Mouse (Mus musculus) heart, embryonic 16.5 days (tissue): ENCODE measurements at regions not wholly inside any gene's neighbourhood (a gene's known extent, or its start where the extent isn't known, plus 50 kb on each side); places are given as distances from the start of the nearest gene placed in this dataset.

Source experiments
- ATAC-seq: fragments of 200-750 bp; cut with Nextera tagmentation; replicated peaks from 2 replicates; pipeline ENCODE4 v1.8.0; 2017; ENCODE audit warnings: moderate number of reproducible peaks; ENCODE audit not compliant: insufficient read depth, low FRiP score; ENCODE audit errors: extremely low read depth
- H3K27ac ChIP-seq: fragments of 300-500 bp; sonication (generic); 2 replicates; pipeline ENCODE4 v1.5.1; 2014; ENCODE audit warnings: mild to moderate bottlenecking, low read length, control low read depth, moderate library complexity
- H3K27me3 ChIP-seq: fragments of 300-500 bp; sonication (generic); 2 replicates; pipeline ENCODE4 v1.6.1; 2014; ENCODE audit warnings: low read length, mixed read lengths; ENCODE audit not compliant: control insufficient read depth, insufficient read depth
- H3K36me3 ChIP-seq: fragments of 300-500 bp; sonication (generic); 2 replicates; pipeline ENCODE4 v1.6.1; 2014; ENCODE audit not compliant: control insufficient read depth, insufficient read depth
- H3K4me1 ChIP-seq: fragments of 300-500 bp; sonication (generic); 2 replicates; pipeline ENCODE4 v1.6.1; 2014; ENCODE audit warnings: low read length, mixed read lengths; ENCODE audit not compliant: control insufficient read depth, insufficient read depth
- H3K4me2 ChIP-seq: fragments of 300-500 bp; sonication (generic); 2 replicates; pipeline ENCODE4 v1.6.1; 2014; ENCODE audit warnings: low read depth, mild to moderate bottlenecking, control low read depth, low read length
- H3K4me3 ChIP-seq: fragments of 300-500 bp; sonication (generic); 2 replicates; pipeline ENCODE4 v1.5.1; 2014; ENCODE audit warnings: mild to moderate bottlenecking, control low read depth, low read length
- H3K9ac ChIP-seq: fragments of 300-500 bp; sonication (generic); 2 replicates; pipeline ENCODE4 v1.6.1; 2014; ENCODE audit warnings: low read length, control low read depth
- H3K9me3 ChIP-seq: fragments of 300-500 bp; sonication (generic); replicated peaks from 2 replicates; pipeline ENCODE4 v1.6.1; 2016; ENCODE audit warnings: low read length; ENCODE audit not compliant: control insufficient read depth
- WGBS: fragments of 180-500 bp; shearing (Covaris S2); extraction: QIAGEN DNeasy Blood & Tissue Kit; methylation state at CpG from one replicate; pipeline ENCODE4 v1.1.7; 2014; 5-methylcytosine and 5-hydroxymethylcytosine counted together

GRCm38 (mm10) chr3:153084226-153085095 is 102.4 kb upstream of the St6galnac5 start:
- no peak for ATAC-seq

GRCm38 (mm10) chr3:153080371-153080770 is 98.3 kb upstream of the St6galnac5 start:
- H3K4me1 ChIP-seq: no peaks in the 10 kb centered on the region
- no peak overlapping the region for H3K4me2 ChIP-seq
- H3K9me3 ChIP-seq: no peaks in the 10 kb centered on the region
- no peak for ATAC-seq
- no peaks in the 10 kb centered on the region for H3K36me3 ChIP-seq
- no peak overlapping the region for H3K9ac ChIP-seq
- no peak overlapping the region for H3K27ac ChIP-seq
- 0 out of 2 replicates have a peak, but pooled peaks cover 2% of the 10 kb centered on the region for H3K27me3 ChIP-seq
- H3K4me3 ChIP-seq: no peak overlapping the region
- WGBS: 73% methylated on average over 3 of the region's 3 CpGs

More at GRCm38 (mm10) chr3:153084226-153085095, 102.4 kb upstream of the St6galnac5 start:
- Histone ChIP-seq H3K4me3 (no peak overlapping the region), H3K9ac (no peak overlapping the region), H3K27ac (no peak overlapping the region), H3K36me3 (no peaks in the 10 kb centered on the region), H3K4me2 (peak overlapping the region; percentile 10), H3K27me3 (0 out of 2 replicates have a peak, but pooled peaks cover 2% of the 10 kb centered on the region), H3K4me1 (no peaks in the 10 kb centered on the region), H3K9me3 (no peaks in the 10 kb centered on the region)
- WGBS: 63% methylated on average over 23 of the region's 23 CpGs

DNA sequence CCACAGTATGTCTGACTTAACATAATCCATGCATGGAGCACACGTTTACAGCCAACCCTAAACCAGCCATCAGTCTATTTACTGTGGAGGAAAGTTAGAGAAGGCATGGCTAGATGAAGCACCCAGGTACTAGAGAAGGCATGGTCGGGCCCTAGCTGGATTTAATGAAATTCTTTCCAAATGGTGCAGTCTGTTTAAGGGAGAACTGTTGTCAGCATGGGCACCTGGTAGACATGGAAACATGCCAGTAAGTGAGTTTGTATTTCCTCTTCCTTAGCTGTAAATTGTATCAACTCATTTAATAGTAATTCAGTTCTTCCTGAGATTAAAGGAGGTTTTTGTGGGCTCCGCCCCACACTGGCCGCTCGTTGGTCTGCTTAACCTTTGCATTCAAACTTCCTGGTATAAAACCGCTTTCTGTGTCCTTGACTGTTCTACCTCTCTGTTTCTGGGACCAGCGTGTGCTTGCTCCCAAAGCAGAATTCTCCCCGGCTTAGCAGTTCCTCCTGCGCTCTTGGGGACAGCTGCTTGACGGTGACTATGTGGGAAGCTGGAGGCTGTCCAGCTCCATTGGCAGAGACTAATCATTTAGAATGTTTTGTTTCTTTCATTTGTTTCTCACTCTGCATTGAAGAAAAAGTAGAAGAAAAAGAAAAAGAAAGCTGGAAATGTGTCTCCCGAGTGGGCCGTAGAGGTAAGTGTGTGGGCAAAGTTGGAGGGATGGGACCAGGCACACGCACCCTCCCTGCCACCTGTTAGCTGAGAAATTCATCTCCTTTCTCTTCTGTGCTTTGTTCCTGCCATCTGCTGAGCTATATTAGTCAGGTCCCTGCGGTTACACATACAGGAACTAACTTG is 96.0 kb upstream of the St6galnac5 start:
- H3K4me2 ChIP-seq: no peak overlapping the region
- 59% methylated on average over 14 of the region's 14 CpGs for WGBS

GRCm38 (mm10) chr3:153072200-153072919 is 90.3 kb upstream of the St6galnac5 start:
- ATAC-seq: no peak
- Histone ChIP-seq H3K9me3 (no peaks in the 10 kb centered on the region), H3K9ac (no peak overlapping the region), H3K4me2 (no peak overlapping the region), H3K27me3 (peaks cover 2% of the 10 kb centered on the region; the same call in 1 of the 2 replicates), H3K4me3 (no peak overlapping the region), H3K36me3 (no peaks in the 10 kb centered on the region), H3K27ac (no peak overlapping the region), H3K4me1 (no peaks in the 10 kb centered on the region)
- 67% methylated on average over 10 of the region's 10 CpGs for WGBS

More for the DNA sequence above, 96.0 kb upstream of the St6galnac5 start:
- no peak overlapping the region for H3K4me3 ChIP-seq
- no peak overlapping the region for H3K27ac ChIP-seq
- H3K9me3 ChIP-seq: no peaks in the 10 kb centered on the region
- H3K9ac ChIP-seq: no peak overlapping the region
- no peak for ATAC-seq
- H3K4me1 ChIP-seq: no peaks in the 10 kb centered on the region
- no peaks in the 10 kb centered on the region for H3K36me3 ChIP-seq
- H3K27me3 ChIP-seq: peaks cover 5% of the 10 kb centered on the region; the same call in 1 of the 2 replicates

- 80% methylated on average over 8 of the region's 8 CpGs for WGBS
- no peak overlapping the region for H3K4me2 ChIP-seq
- no peak for ATAC-seq
Measured at GRCm38 (mm10) chr3:153071549-153071948, 89.5 kb upstream of the St6galnac5 start.

GRCm38 (mm10) chr3:153071123-153071522 is 89.1 kb upstream of the St6galnac5 start:
- WGBS: 68% methylated on average over 3 of the region's 3 CpGs
- H3K27ac ChIP-seq: no peak overlapping the region
- no peak overlapping the region for H3K9ac ChIP-seq
- no peaks in the 10 kb centered on the region for H3K36me3 ChIP-seq
- H3K4me1 ChIP-seq: no peaks in the 10 kb centered on the region
- H3K4me3 ChIP-seq: no peak overlapping the region
- H3K27me3 ChIP-seq: peaks cover 2% of the 10 kb centered on the region; the same call in 1 of the 2 replicates
- no peak overlapping the region for H3K4me2 ChIP-seq
- H3K9me3 ChIP-seq: no peaks in the 10 kb centered on the region
- no peak for ATAC-seq

More at GRCm38 (mm10) chr3:153071549-153071948, 89.5 kb upstream of the St6galnac5 start:
- H3K9ac ChIP-seq: no peak overlapping the region
- no peaks in the 10 kb centered on the region for H3K36me3 ChIP-seq
- no peaks in the 10 kb centered on the region for H3K4me1 ChIP-seq
- H3K27me3 ChIP-seq: peaks cover 2% of the 10 kb centered on the region; the same call in 1 of the 2 replicates
- no peaks in the 10 kb centered on the region for H3K9me3 ChIP-seq
- no peak overlapping the region for H3K4me3 ChIP-seq
- no peak overlapping the region for H3K27ac ChIP-seq

- ATAC-seq: no peak
Measured at GRCm38 (mm10) chr3:153065890-153066289, 83.8 kb upstream of the St6galnac5 start.

GRCm38 (mm10) chr3:153053163-153053562 is 71.1 kb upstream of the St6galnac5 start:
- no peak for ATAC-seq
- H3K4me3 ChIP-seq: no peak overlapping the region
- H3K27ac ChIP-seq: no peak overlapping the region
- 93% methylated on average over 3 of the region's 3 CpGs for WGBS
- H3K4me2 ChIP-seq: no peak overlapping the region
- H3K9ac ChIP-seq: no peak overlapping the region
- H3K36me3 ChIP-seq: no peaks in the 10 kb centered on the region
- H3K9me3 ChIP-seq: peaks cover 3% of the 10 kb centered on the region; the same call in 1 of the 2 replicates
- no peaks in the 10 kb centered on the region for H3K4me1 ChIP-seq
- H3K27me3 ChIP-seq: no peaks in the 10 kb centered on the region

More at GRCm38 (mm10) chr3:153065890-153066289, 83.8 kb upstream of the St6galnac5 start:
- H3K27ac ChIP-seq: no peak overlapping the region
- H3K9me3 ChIP-seq: 0 out of 2 replicates have a peak, but pooled peaks cover 2% of the 10 kb centered on the region
- no peak overlapping the region for H3K4me3 ChIP-seq
- WGBS: 81% methylated on average over 3 of the region's 3 CpGs
- no peak overlapping the region for H3K9ac ChIP-seq
- H3K4me2 ChIP-seq: no peak overlapping the region
- no peaks in the 10 kb centered on the region for H3K27me3 ChIP-seq
- no peaks in the 10 kb centered on the region for H3K4me1 ChIP-seq
- no peaks in the 10 kb centered on the region for H3K36me3 ChIP-seq
